Mouse (Mus musculus) intestine, embryonic 14.5 days (tissue): ENCODE results near the gene Gm28551. TPM values are rescaled to one million over a fixed set of nuclear protein-coding genes. Genes with fewer than 3 reads are reported as not detected.
"Not testable (repeated sequence)": the region's sequence is repeated elsewhere in the genome, so short reads cannot be mapped to it uniquely, and the experiment has no call there.

ENCODE experiments used
- ATAC-seq: fragments of 200-750 bp; cut with Nextera tagmentation; replicated peaks from 2 replicates; pipeline ENCODE4 v1.8.0; 2017; ENCODE audit warnings: low read depth, moderate number of reproducible peaks, moderate TSS enrichment, moderate library complexity; ENCODE audit not compliant: low FRiP score, low TSS enrichment
- DNase-seq: peaks from one replicate; pipeline ENCODE4 v3.0.0-alpha.2; 2018; ENCODE audit warnings: low spot score
- H3K27ac ChIP-seq: fragments of 300-500 bp; sonication (generic); 2 replicates; pipeline ENCODE4 v1.5.1; 2014; ENCODE audit warnings: low read depth, mild to moderate bottlenecking, control low read depth
- H3K27me3 ChIP-seq: fragments of 300-500 bp; sonication (generic); replicated peaks from 2 replicates; pipeline ENCODE4 v1.6.1; 2014; ENCODE audit warnings: low read length, control low read depth; ENCODE audit not compliant: control insufficient read depth, insufficient read depth
- H3K36me3 ChIP-seq: fragments of 300-500 bp; sonication (generic); 2 replicates; pipeline ENCODE4 v1.6.1; 2014; ENCODE audit warnings: low read length, control low read depth; ENCODE audit not compliant: control insufficient read depth, insufficient read depth
- H3K4me1 ChIP-seq: fragments of 300-500 bp; sonication (generic); replicated peaks from 2 replicates; pipeline ENCODE4 v1.6.1; 2014; ENCODE audit warnings: low read length, control low read depth, mixed read lengths; ENCODE audit not compliant: control insufficient read depth, insufficient read depth
- H3K4me2 ChIP-seq: fragments of 300-500 bp; sonication (generic); 2 replicates; pipeline ENCODE4 v1.6.1; 2014; ENCODE audit warnings: low read length
- H3K4me3 ChIP-seq: fragments of 300-500 bp; sonication (generic); 2 replicates; pipeline ENCODE4 v1.5.1; 2014; ENCODE audit warnings: low read depth, low read length, control low read depth, mixed read lengths
- H3K9ac ChIP-seq: fragments of 300-500 bp; sonication (generic); 2 replicates; pipeline ENCODE4 v1.6.1; 2014; ENCODE audit warnings: mild to moderate bottlenecking, low read length
- H3K9me3 ChIP-seq: fragments of 300-500 bp; sonication (generic); 2 replicates; pipeline ENCODE4 v1.6.1; 2016; ENCODE audit warnings: low read length, control low read depth; ENCODE audit not compliant: control insufficient read depth
- WGBS: fragments of 180-500 bp; shearing (Covaris S2); extraction: QIAGEN DNeasy Blood & Tissue Kit; methylation state at CpG from one replicate; pipeline ENCODE4 v1.1.7; 2014; 5-methylcytosine and 5-hydroxymethylcytosine counted together
- polyA plus RNA-seq: library from polyadenylated mRNA; unstranded; fragments of >200 nt; fragmentation: Nextera tagmentation; extraction: Ambion mirVana; gene quantifications from 2 replicates; pipeline ENCODE4 v1.2.1, GENCODE M21; 2014

Gm28551 gene
- polyA plus RNA-seq, 1 experiment from 2014 or later: 1.0 TPM

DNA sequence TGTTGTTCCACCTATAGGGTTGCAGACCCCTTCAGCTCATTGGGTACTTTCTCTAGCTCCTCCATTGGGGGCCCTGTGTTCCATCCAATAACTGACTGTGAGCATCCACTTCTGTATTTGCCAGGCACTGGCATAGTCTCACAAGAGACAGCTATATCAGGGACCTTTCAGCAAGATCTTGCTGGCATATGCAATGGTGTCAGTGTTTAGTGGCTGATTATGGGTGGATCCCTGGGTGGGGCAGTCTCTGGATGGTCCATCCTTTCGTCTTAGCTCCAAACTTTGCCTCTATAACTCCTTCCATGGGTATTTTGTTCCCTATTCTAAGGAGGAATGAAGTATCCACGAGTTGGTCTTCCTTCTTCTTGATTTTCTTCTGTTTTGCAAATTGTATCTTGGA, 15.1 kb downstream of the Gm28551 start:
- H3K36me3 ChIP-seq, H3K4me3 ChIP-seq, H3K27me3 ChIP-seq, DNase-seq, H3K9ac ChIP-seq, H3K9me3 ChIP-seq, ATAC-seq, H3K27ac ChIP-seq, H3K4me2 ChIP-seq, H3K4me1 ChIP-seq: not testable (repeated sequence)
- WGBS: 69% methylated on average over 2 of the region's 2 CpGs

DNA sequence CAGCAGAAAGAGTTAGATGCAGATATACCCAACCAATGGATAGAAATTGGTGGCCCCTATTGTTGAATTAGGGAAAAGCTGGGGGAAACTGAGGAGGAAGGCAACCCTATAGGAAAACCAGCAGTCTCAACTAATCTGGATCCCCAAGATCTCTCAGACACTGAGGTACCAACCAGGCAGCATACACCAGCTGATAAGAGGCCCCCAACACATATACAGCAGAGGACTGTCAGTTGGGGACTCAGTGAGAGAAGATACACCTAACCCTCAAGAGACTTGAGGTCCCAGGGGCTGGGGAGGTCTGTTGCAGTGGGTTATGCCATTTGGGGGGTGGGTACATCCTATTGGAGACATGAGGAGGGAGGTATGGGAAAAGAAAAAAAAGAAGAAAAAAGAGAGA, 17.0 kb downstream of the Gm28551 start:
- no peak overlapping the region for H3K4me3 ChIP-seq
- no peaks in the 10 kb centered on the region for H3K4me1 ChIP-seq
- no peak overlapping the region for H3K27ac ChIP-seq
- no peak for DNase-seq
- no peak overlapping the region for H3K9ac ChIP-seq
- ATAC-seq: no peak
- no peaks in the 10 kb centered on the region for H3K9me3 ChIP-seq
- no peaks in the 10 kb centered on the region for H3K36me3 ChIP-seq
- no peaks in the 10 kb centered on the region for H3K27me3 ChIP-seq
- H3K4me2 ChIP-seq: no peak overlapping the region

DNA sequence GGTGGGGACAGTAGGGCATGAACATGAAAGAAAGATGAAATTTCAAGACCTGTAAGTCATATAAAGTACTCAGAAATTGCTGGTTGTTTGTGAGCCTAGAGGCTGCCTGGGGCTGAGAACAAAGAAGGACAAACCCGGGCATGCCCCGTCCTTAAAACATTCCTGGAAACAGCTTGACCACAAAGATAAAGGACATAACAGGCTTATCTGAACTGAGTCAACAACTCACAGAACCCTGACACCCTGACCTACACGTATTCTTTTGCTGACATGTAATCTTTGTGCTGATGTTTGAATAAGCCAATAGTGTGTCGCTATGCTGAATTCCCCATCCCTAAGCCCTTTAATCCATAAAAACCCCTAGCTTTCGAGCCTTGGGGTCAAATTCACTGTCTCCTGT, 18.9 kb downstream of the Gm28551 start:
- not testable (repeated sequence) for H3K4me1 ChIP-seq

DNA sequence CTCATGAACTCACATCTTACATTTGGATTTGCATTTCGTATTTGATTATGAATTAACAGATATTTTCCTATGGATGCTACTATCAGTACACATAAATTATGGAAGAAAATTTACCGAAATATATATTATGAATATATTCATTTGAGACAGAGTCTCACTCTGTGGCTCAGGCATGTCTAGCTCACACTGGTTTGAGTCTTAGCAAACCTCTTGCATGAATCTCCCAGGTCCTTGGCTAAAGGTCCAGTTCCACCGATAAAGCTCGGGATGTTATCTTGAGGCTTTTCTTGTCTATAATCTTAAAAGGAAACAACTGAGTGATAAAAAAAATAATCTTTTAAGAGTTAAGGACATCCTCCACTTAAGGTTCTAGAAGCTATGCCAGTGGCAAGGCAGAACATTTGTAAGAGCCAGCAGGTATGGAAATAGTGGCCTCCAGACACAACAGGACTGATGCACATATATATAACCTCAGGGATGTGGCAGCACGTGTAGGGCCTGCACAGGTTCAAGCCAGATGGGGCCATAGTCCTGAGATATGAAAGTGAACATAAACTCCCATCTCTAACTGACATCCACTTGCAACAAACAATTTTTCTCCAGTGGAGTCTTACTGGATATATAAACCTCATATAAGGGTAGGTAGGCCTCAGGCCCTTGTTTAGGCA, 27.5 kb downstream of the Gm28551 start:
- H3K27me3 ChIP-seq: no peaks in the 10 kb centered on the region
- H3K9ac ChIP-seq: no peak overlapping the region
- H3K9me3 ChIP-seq: no peaks in the 10 kb centered on the region
- H3K27ac ChIP-seq: no peak overlapping the region
- no peak for DNase-seq
- 90% methylated on average over 5 of the region's 5 CpGs for WGBS
- ATAC-seq: no peak
- no peak overlapping the region for H3K4me2 ChIP-seq
- H3K36me3 ChIP-seq: peaks cover 27% of the 10 kb centered on the region
- no peaks in the 10 kb centered on the region for H3K4me1 ChIP-seq
- no peak overlapping the region for H3K4me3 ChIP-seq

More for the DNA sequence above, 18.9 kb downstream of the Gm28551 start:
- not testable (repeated sequence) for H3K4me2 ChIP-seq, DNase-seq, H3K27me3 ChIP-seq, ATAC-seq, H3K4me3 ChIP-seq, H3K9me3 ChIP-seq, H3K27ac ChIP-seq, H3K9ac ChIP-seq, H3K36me3 ChIP-seq
- 79% methylated on average over 5 of the region's 5 CpGs for WGBS

DNA sequence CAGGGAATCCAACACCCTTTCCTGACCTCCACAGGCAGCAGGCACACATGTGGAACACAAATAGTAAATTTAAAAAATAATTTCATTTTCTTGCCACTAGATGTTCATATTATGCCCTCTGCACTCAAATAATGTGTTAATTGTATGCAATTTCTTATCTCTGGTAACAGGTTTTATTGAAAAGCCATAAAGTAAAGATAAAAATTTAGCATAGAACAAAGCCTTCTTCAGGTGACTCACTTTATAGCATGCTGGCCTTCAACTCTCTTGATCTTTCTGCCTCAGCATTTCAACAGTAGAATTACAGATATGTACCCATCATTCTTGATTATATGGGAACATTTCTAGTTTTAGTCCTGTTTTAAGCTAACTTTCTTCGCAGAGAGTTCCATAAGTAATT, 28.2 kb downstream of the Gm28551 start:
- Histone ChIP-seq H3K9ac (no peak overlapping the region), H3K4me1 (no peaks in the 10 kb centered on the region), H3K9me3 (no peaks in the 10 kb centered on the region), H3K4me2 (no peak overlapping the region), H3K27me3 (no peaks in the 10 kb centered on the region), H3K36me3 (peaks cover 29% of the 10 kb centered on the region), H3K4me3 (no peak overlapping the region), H3K27ac (no peak overlapping the region)
- no peak for DNase-seq
- no peak for ATAC-seq
- WGBS: 100% methylated on average over 1 of the region's 1 CpGs

DNA sequence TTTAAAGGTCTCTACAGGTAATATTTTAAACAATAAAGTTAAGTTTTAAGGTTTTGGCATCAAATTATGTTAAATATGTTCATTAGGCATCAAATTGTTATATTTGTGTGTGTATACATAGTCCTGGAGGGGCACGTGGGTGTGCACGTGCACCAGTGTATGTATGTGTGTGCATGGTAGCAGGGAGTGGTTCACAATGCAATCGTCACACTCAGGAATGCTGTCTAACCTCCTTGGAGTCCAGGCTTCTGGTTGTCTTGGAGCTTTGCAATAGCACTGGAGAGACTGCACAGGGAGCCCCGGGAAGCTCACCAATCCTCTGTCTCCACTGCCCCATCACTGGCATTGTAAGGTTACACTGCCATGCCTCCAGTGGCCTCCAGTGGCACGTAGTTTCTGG, 29.2 kb downstream of the Gm28551 start:
- ATAC-seq: no peak
- WGBS: 87% methylated on average over 5 of the region's 5 CpGs
- H3K9me3 ChIP-seq: no peaks in the 10 kb centered on the region
- DNase-seq: no peak
- no peak overlapping the region for H3K4me3 ChIP-seq
- no peak overlapping the region for H3K27ac ChIP-seq
- H3K9ac ChIP-seq: no peak overlapping the region
- no peaks in the 10 kb centered on the region for H3K27me3 ChIP-seq
- H3K4me2 ChIP-seq: no peak overlapping the region
- H3K4me1 ChIP-seq: no peaks in the 10 kb centered on the region
- peaks cover 34% of the 10 kb centered on the region for H3K36me3 ChIP-seq

DNA sequence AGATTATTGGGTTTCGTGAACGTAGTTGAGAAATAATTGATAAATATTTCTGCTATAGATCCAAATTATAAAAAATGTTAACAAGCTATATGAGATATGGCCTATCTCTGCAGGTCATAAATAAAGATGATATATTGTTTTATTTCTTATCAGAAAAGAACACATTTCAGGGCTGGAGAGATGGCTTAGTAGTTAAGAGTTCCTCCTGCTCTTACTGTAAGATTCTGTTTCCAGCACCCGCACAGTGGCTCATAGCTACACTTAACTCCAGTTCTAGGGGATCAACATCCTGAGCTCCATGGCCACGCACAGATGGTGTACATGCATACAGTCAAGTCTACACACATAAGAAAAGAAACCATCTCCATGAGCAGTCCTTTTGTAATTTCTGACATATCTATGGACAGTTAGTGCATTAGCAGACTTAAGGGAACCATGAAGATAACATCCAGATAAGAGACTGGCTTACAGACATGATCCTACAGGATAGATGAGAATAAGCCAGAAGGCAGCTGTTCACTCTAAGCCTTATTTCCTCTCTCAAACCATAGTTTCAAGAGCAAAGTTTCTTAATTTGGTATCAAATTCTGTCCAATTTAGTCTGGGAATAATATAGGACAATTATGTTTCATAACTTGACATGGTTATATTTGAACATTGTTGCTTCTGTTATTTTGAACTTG, 30.7 kb downstream of the Gm28551 start:
- DNase-seq (no peak), ATAC-seq (no peak)
- H3K9me3 ChIP-seq: no peaks in the 10 kb centered on the region
- 95% methylated on average over 4 of the region's 4 CpGs for WGBS
- peaks cover 43% of the 10 kb centered on the region for H3K36me3 ChIP-seq
- H3K27me3 ChIP-seq: no peaks in the 10 kb centered on the region
- no peak overlapping the region for H3K4me2 ChIP-seq
- H3K4me3 ChIP-seq: no peak overlapping the region
- no peaks in the 10 kb centered on the region for H3K4me1 ChIP-seq
- H3K27ac ChIP-seq: no peak overlapping the region
- no peak overlapping the region for H3K9ac ChIP-seq

DNA sequence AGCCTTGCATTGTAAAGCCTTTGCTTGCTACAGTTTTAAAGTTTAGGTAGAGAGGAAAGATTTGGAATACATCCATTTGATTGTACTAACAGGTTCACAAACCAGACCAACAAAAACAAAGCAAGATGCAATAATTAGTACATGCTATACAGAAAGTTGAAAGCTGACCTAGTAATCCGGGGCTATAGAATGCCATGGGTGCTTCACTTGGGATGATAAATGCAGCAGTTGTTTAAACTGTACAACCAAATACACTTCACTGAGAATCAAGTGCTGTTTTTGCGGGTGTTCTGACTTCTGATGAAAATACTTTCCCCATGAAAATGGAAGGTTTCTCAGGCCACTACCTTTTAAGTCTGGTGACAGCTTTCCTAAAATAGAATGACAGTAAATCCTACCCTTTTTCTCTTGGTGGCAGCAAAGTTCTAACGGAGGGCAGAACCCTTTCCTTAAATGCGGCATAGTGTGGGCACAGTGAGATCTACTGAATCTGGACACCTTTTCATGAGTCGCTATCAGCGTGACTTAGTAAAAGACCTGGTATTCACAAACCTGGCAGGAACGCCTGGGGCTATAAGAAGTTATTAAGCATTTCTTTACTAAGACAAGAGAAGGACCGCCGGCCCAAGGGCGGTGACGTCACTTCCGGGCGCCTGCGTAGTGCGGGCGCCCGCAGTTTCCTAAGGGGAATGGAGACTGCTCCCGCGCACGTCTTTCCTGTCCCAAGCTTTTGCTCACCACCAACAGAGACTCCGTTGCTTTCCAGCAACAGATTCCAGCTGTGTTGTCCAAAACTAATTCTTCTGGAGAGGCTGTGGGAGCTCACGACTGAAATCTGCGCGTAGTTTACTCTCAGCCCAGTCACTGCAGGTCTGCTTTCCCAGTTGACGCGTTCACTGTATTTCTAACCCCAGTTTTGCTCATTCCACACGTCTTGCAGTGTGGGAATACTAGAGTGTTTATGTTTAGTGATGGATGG, 39.2 kb downstream of the Gm28551 start, which contains the start of gene Osgepl1:
TSS of gene Osgepl1 (plus strand) at position 636 of the 979 bp plus-strand sequence.
- Histone ChIP-seq H3K4me3 (peak within 1 kb of the TSS; percentile 78), H3K9ac (peak within 1 kb of the TSS; percentile 74), H3K27ac (peak within 1 kb of the TSS; percentile 89), H3K4me2 (peak within 1 kb of the TSS; percentile 55), H3K27me3 (no peaks in the 10 kb centered on the region), H3K9me3 (no peaks in the 10 kb centered on the region), H3K4me1 (no peaks in the 10 kb centered on the region), H3K36me3 (peaks cover 23% of the 10 kb centered on the region)
- ATAC-seq: peak; percentile 96
- 2% methylated on average over 27 of the region's 27 CpGs for WGBS
- peak; percentile 92 for DNase-seq
